Mouse (Mus musculus) brown adipose tissue, adult 24 weeks (tissue): ENCODE data around the gene Gm10277. TPM values are rescaled to one million over a fixed set of nuclear protein-coding genes. Genes with fewer than 3 reads are reported as not detected.
"Not testable (repeated sequence)": the region's sequence is repeated elsewhere in the genome, so short reads cannot be mapped to it uniquely, and the experiment has no call there.

Experiments
- H3K27ac ChIP-seq: fragments of 200-500 bp; replicated peaks from 2 replicates; pipeline ENCODE4 v1.5.1; 2012; ENCODE audit warnings: low read depth, mild to moderate bottlenecking, low read length
- H3K4me1 ChIP-seq: fragments of 200-500 bp; 2 replicates; pipeline ENCODE4 v1.6.1; 2012; ENCODE audit warnings: low read length, mixed read lengths; ENCODE audit not compliant: control insufficient read depth, insufficient read depth, insufficient read length
- H3K4me3 ChIP-seq: fragments of 200-500 bp; 2 replicates; pipeline ENCODE4 v1.5.1; 2012; ENCODE audit warnings: low read depth, mild to moderate bottlenecking, low read length, moderate library complexity; ENCODE audit not compliant: insufficient read depth
- polyA plus RNA-seq: library from polyadenylated mRNA; stranded (reverse); fragments of >200 nt; gene quantifications from 2 replicates; pipeline ENCODE4 v1.2.4, GENCODE M21; 2012; ENCODE audit not compliant: missing spikeins, insufficient read depth, insufficient read length

Gm10277 gene
- polyA plus RNA-seq, 1 experiment: not detected

GRCm38 (mm10) chr11:77769496-77769895 lies 18.1 kb downstream of the Gm10277 start:
- Histone ChIP-seq H3K4me1 (peaks cover 30% of the 10 kb centered on the region), H3K27ac (peak overlapping the region; percentile 23; the same call in 1 of the 2 replicates), H3K4me3 (no peak overlapping the region)

- Histone ChIP-seq H3K27ac (peak overlapping the region; percentile 83), H3K4me3 (peak overlapping the region; percentile 61), H3K4me1 (peaks cover 20% of the 10 kb centered on the region)
These were observed 21.1 kb downstream of the Gm10277 start for GRCm38 (mm10) chr11:77766351-77767001.

GRCm38 (mm10) chr11:77765459-77765777 lies 22.1 kb downstream of the Gm10277 start:
- H3K4me3 ChIP-seq: peak overlapping the region; percentile 28; the same call in 1 of the 2 replicates
- H3K27ac ChIP-seq: peak overlapping the region; percentile 83
- peaks cover 15% of the 10 kb centered on the region for H3K4me1 ChIP-seq

- H3K4me1 ChIP-seq: peaks cover 11% of the 10 kb centered on the region
- peak overlapping the region; percentile 83 for H3K27ac ChIP-seq
- peak overlapping the region; percentile 88 for H3K4me3 ChIP-seq
These were observed 22.7 kb downstream of the Gm10277 start for GRCm38 (mm10) chr11:77764694-77765458.

GRCm38 (mm10) chr11:77763673-77764340 lies 23.7 kb downstream of the Gm10277 start:
- peak overlapping the region; percentile 77 for H3K27ac ChIP-seq
- H3K4me1 ChIP-seq: peaks cover 7% of the 10 kb centered on the region
- peak overlapping the region; percentile 88 for H3K4me3 ChIP-seq

- H3K4me1 ChIP-seq: peaks cover 7% of the 10 kb centered on the region
- peak within 1 kb of the TSS; percentile 88 for H3K4me3 ChIP-seq
- peak within 1 kb of the TSS; percentile 77 for H3K27ac ChIP-seq
These were observed 24.5 kb downstream of the Gm10277 start, which contains the start of gene Myo18a for GRCm38 (mm10) chr11:77762783-77763672. Myo18a (plus strand) TSS chr11:77763246.

GRCm38 (mm10) chr11:77760031-77760430 lies 27.5 kb downstream of the Gm10277 start:
- Histone ChIP-seq H3K4me1 (peaks cover 5% of the 10 kb centered on the region), H3K4me3 (no peak overlapping the region), H3K27ac (no peak overlapping the region)

GRCm38 (mm10) chr11:77753469-77753868 lies 34.1 kb downstream of the Gm10277 start:
- Histone ChIP-seq H3K4me1 (no peaks in the 10 kb centered on the region), H3K27ac (no peak overlapping the region), H3K4me3 (no peak overlapping the region)

- no peaks in the 10 kb centered on the region for H3K4me1 ChIP-seq
- no peak overlapping the region for H3K4me3 ChIP-seq
- H3K27ac ChIP-seq: no peak overlapping the region
These were observed 35.0 kb downstream of the Gm10277 start for GRCm38 (mm10) chr11:77752525-77752924.

GRCm38 (mm10) chr11:77748996-77749395 lies 38.6 kb downstream of the Gm10277 start:
- Histone ChIP-seq H3K4me1 (no peaks in the 10 kb centered on the region), H3K4me3 (no peak overlapping the region), H3K27ac (no peak overlapping the region)

- H3K4me3 ChIP-seq, H3K27ac ChIP-seq, H3K4me1 ChIP-seq: not testable (repeated sequence)
These were observed 40.4 kb downstream of the Gm10277 start for GRCm38 (mm10) chr11:77747103-77747502.

GRCm38 (mm10) chr11:77746652-77747051 lies 40.9 kb downstream of the Gm10277 start:
- Histone ChIP-seq H3K27ac (no peak overlapping the region), H3K4me3 (no peak overlapping the region), H3K4me1 (no peaks in the 10 kb centered on the region)

GRCm38 (mm10) chr11:77743966-77744365 lies 43.6 kb downstream of the Gm10277 start:
- Histone ChIP-seq H3K27ac (no peak overlapping the region), H3K4me3 (no peak overlapping the region)

GRCm38 (mm10) chr11:77738555-77738954 lies 49.0 kb downstream of the Gm10277 start:
- H3K27ac ChIP-seq: no peak overlapping the region
- no peaks in the 10 kb centered on the region for H3K4me1 ChIP-seq
- no peak overlapping the region for H3K4me3 ChIP-seq

More at GRCm38 (mm10) chr11:77743966-77744365, 43.6 kb downstream of the Gm10277 start:
- H3K4me1 ChIP-seq: no peaks in the 10 kb centered on the region
